Mouse (Mus musculus) left cerebral cortex, adult 18-20 months (tissue): ENCODE measurements at regions not wholly inside any gene's neighbourhood (a gene's known extent, or its start where the extent isn't known, plus 50 kb on each side); places are given as distances from the start of the nearest gene placed in this dataset.

Experiments
- DNase-seq, 2 experiments: peaks; one replicate each; pipeline ENCODE4 v3.0.0; 2021 to 2022; ENCODE audit warnings: low spot score in 2 of 2, mixed read lengths in 1 of 2

- peak; percentile 67 to 77 for DNase-seq
Observed at GRCm38 (mm10) chr10:119026291-119026690, 156.3 kb upstream of the Dyrk2 start.

GRCm38 (mm10) chr10:119024425-119024824 lies 154.4 kb upstream of the Dyrk2 start:
- DNase-seq, result no peak

- no peak for DNase-seq
Observed at GRCm38 (mm10) chr10:119019082-119019481, 149.1 kb upstream of the Dyrk2 start.

GRCm38 (mm10) chr10:119018490-119018889 lies 148.5 kb upstream of the Dyrk2 start:
- DNase-seq, result no peak

- no peak for DNase-seq
Observed at GRCm38 (mm10) chr10:119016104-119016503, 146.1 kb upstream of the Dyrk2 start.

GRCm38 (mm10) chr10:119015311-119016055 lies 145.5 kb upstream of the Dyrk2 start:
- no peak for DNase-seq

- no peak for DNase-seq
Observed at GRCm38 (mm10) chr10:119014731-119015130, 144.7 kb upstream of the Dyrk2 start.

GRCm38 (mm10) chr10:119013758-119014157 lies 143.7 kb upstream of the Dyrk2 start:
- DNase-seq, result peak; percentile 14 to 36

GRCm38 (mm10) chr10:119011511-119011910 lies 141.5 kb upstream of the Dyrk2 start:
- DNase-seq, result no peak

GRCm38 (mm10) chr10:119010884-119011283 lies 140.9 kb upstream of the Dyrk2 start:
- DNase-seq, result no peak

- DNase-seq, result no peak
Observed at GRCm38 (mm10) chr10:119006866-119007575, 137.0 kb upstream of the Dyrk2 start.

GRCm38 (mm10) chr10:119005491-119005890 lies 135.5 kb upstream of the Dyrk2 start:
- no peak for DNase-seq

- DNase-seq, result no peak
Observed at GRCm38 (mm10) chr10:119004426-119004825, 134.4 kb upstream of the Dyrk2 start.

GRCm38 (mm10) chr10:119003839-119004238 lies 133.8 kb upstream of the Dyrk2 start:
- DNase-seq, result no peak

- DNase-seq, result no peak
Observed at GRCm38 (mm10) chr10:119003042-119003441, 133.0 kb upstream of the Dyrk2 start.

GRCm38 (mm10) chr10:119001895-119002294 lies 131.9 kb upstream of the Dyrk2 start:
- DNase-seq, result no peak

GRCm38 (mm10) chr10:119001000-119001780 lies 131.2 kb upstream of the Dyrk2 start:
- DNase-seq, result no peak

GRCm38 (mm10) chr10:118998966-118999365 lies 129.0 kb upstream of the Dyrk2 start:
- DNase-seq, result no peak

GRCm38 (mm10) chr10:118997034-118997433 lies 127.0 kb upstream of the Dyrk2 start:
- no peak for DNase-seq

GRCm38 (mm10) chr10:118993819-118994574 lies 124.0 kb upstream of the Dyrk2 start:
- no peak for DNase-seq

- DNase-seq, result peak; percentile 68 to 75
Observed at GRCm38 (mm10) chr10:118991213-118991612, 121.2 kb upstream of the Dyrk2 start.
